Mouse (Mus musculus) cortical plate, adult 2 months (tissue): ENCODE data around the gene Coq5.

Experiments
- CTCF ChIP-seq: fragments of 200-500 bp; IDR thresholded peaks from 2 replicates; pipeline ENCODE4 v1.5.1; 2011; ENCODE audit warnings: mild to moderate bottlenecking, control low read depth, low read length; ENCODE audit not compliant: insufficient read depth; ENCODE audit errors: extremely low read depth
- POLR2A ChIP-seq: fragments of 200-500 bp; IDR thresholded peaks from 2 replicates; pipeline ENCODE4 v1.6.1; 2011; ENCODE audit warnings: mild to moderate bottlenecking, low read length, control low read depth; ENCODE audit not compliant: insufficient read depth; ENCODE audit errors: extremely low read depth

DNA sequence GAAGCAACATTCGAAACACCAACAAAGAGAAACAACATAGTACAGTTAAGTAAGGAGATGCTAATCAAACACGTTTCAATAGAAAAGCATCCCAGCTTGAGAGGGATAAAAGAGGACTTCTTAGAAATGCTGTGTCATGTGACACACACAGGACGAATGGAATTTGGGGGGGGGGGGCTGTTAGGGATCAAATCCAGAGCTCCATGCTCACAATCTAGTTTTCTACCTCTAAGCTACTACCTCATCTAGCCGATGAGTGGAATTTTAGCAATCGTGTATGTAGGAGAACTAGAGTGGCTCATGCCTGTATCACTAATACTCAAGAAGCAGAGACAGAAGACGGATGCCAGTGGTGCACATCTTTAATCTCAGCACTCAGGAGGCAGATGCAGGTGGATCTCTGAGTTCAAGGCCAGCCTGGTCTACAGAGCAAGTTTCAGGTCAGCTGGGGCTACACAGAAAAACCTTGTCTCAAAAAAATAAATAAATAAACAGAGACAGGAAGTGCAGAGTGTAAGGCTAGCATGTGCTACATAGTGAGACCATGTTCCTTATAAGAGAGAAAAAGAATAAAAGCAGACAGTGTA, 5.8 kb upstream of the Coq5 start:
- TF ChIP-seq CTCF, result no peak
- no peak for TF ChIP-seq POLR2A
